Mouse (Mus musculus): Measurements from ENCODE around the gene Gm21988. TPM values are rescaled to one million over a fixed set of nuclear protein-coding genes. Genes with fewer than 3 reads are reported as not detected.

The Gm21988 gene
- total and polyA plus RNA-seq, 3 experiments = 0.98 to 2.6 (median 1.4) TPM

DNA sequence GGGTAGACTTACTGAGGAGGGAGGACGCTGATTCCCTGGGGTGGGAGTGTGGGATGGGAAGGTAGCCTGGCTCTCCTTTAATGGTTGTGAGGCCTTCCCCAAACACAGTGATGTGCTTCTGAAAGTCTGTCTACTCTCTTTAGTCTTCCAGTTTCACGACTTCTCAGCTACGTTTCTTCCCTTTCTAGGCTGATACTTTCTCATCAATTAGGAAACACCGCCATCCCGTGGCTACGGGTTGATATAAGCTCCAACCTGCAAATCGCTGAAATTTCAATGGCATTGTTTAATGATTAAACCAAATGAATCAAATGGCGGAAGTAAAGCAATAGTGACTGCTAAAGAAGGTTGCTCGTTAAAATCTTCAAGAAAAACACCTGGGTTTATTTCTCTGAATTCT lies 26.7 kb downstream of the Gm21988 start:
- in situ Hi-C loops (cut with MboI; ENCODE audit: low pct_ligation_motif_present, low pct_unique_long_range_greater_than_20kb, low sequenced_read_pairs) (no loop called here), dilution Hi-C loops (cut with MboI; ENCODE audit: extremely low pct_ligation_motif_present, extremely low pct_unique_long_range_greater_than_20kb, low sequenced_read_pairs) (no loop called here)
- Histone ChIP-seq H3K4me2 (ENCODE audit: insufficient read depth, low read depth, poor library complexity, severe bottlenecking) (no peak overlapping the region), H3K9ac (ENCODE audit: insufficient read depth, low read depth) (no peak overlapping the region), H3K79me2 (replicated peaks; ENCODE audit: control insufficient read depth, extremely low read depth, insufficient read depth, poor library complexity, severe bottlenecking) (no peaks in the 10 kb centered on the region), H3K9me3 (replicated peaks; ENCODE audit: low read length) (no peaks in the 10 kb centered on the region), H3K27ac (ENCODE audit: insufficient read depth, low read depth) (no peak overlapping the region), H3K36me3 (replicated peaks in 1 of 2; ENCODE audit: control insufficient read depth in 1 of 2, insufficient read depth in 1 of 2, low read length in 1 of 2) (peaks cover 5 to 34% of the 10 kb centered on the region in 2 experiments), H3K4me1 (ENCODE audit: control insufficient read depth in 1 of 2, insufficient read depth in 2 of 2) (no peaks in the 10 kb centered on the region), H3K27me3 (replicated peaks) (no peaks in the 10 kb centered on the region), H3K4me3 (replicated peaks in 1 of 3; ENCODE audit: low read depth in 2 of 3, low read length in 2 of 3, poor library complexity in 1 of 3) (no peak overlapping the region)
- peak; percentile 18 for DNase-seq (ENCODE audit: extremely low read depth)
- peak; percentile 83 for TF ChIP-seq RAD21 (IDR thresholded peaks at IDR 0.05; ENCODE audit: low read depth, low read length)
- TF ChIP-seq CHD1 (IDR thresholded peaks at IDR 0.05; ENCODE audit: low read depth, low read length) = no peak
- TF ChIP-seq MAZ (IDR thresholded peaks at IDR 0.05; ENCODE audit: low read depth, low read length) = 0 out of 2 replicates have a peak, but pooled peaks have one; percentile 24
- TF ChIP-seq SMC3 (IDR thresholded peaks at IDR 0.05; ENCODE audit: low read depth, low read length) = peak; percentile 70
- peak in 1 of 2 experiments; percentile 81; a peak in 2 of 4 replicates for TF ChIP-seq CTCF (conservative IDR thresholded peaks at IDR 0.05 in 1 of 2, IDR thresholded peaks at IDR 0.05 in 1 of 2; ENCODE audit: low read depth in 2 of 2, low read length in 2 of 2)

DNA sequence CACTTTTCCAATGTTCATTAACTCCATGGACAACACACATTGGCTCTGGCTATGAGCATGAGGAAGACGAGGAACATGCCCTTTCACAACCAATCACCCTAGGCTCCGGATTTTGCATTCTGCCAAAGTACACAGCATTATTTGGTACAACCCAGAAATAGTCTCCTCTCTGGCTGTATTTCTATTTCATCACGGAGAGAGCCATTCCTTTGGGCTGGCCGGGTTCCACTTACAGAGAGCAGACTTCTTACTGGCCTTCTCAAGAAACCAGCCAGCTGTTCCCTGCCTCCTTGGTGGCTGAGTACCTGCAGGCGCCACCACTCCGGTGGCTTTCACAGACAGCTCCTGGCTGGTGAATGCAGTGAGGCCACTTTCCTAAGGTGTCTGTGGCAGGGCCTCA lies 27.2 kb downstream of the Gm21988 start, which contains the start of gene Slc16a11:
Gene Slc16a11, plus strand, starts transcription at position 330 of the 400 bp plus-strand sequence.
- dilution Hi-C loops (cut with MboI; ENCODE audit: extremely low pct_ligation_motif_present, extremely low pct_unique_long_range_greater_than_20kb, low sequenced_read_pairs) (no loop called here), in situ Hi-C loops (cut with MboI; ENCODE audit: low pct_ligation_motif_present, low pct_unique_long_range_greater_than_20kb, low sequenced_read_pairs) (no loop called here)
- Histone ChIP-seq H3K9me3 (replicated peaks; ENCODE audit: low read length) (no peaks in the 10 kb centered on the region), H3K36me3 (replicated peaks in 1 of 2; ENCODE audit: control insufficient read depth in 1 of 2, insufficient read depth in 1 of 2, low read length in 1 of 2) (peaks cover 5 to 29% of the 10 kb centered on the region in 2 experiments), H3K4me1 (ENCODE audit: control insufficient read depth in 1 of 2, insufficient read depth in 2 of 2) (no peaks in the 10 kb centered on the region), H3K9ac (ENCODE audit: insufficient read depth, low read depth) (no peak within 1 kb of the TSS), H3K4me3 (replicated peaks in 1 of 3; ENCODE audit: low read depth in 2 of 3, low read length in 2 of 3, poor library complexity in 1 of 3) (no peak within 1 kb of the TSS), H3K27me3 (replicated peaks) (no peaks in the 10 kb centered on the region), H3K4me2 (ENCODE audit: insufficient read depth, low read depth, poor library complexity, severe bottlenecking) (no peak within 1 kb of the TSS), H3K79me2 (replicated peaks; ENCODE audit: control insufficient read depth, extremely low read depth, insufficient read depth, poor library complexity, severe bottlenecking) (no peaks in the 10 kb centered on the region), H3K27ac (ENCODE audit: insufficient read depth, low read depth) (no peak within 1 kb of the TSS)
- no peak for DNase-seq (ENCODE audit: extremely low read depth)
- TF ChIP-seq ZMIZ1 (IDR thresholded peaks at IDR 0.05; ENCODE audit: low read depth, low read length) (no peak), MYC (IDR thresholded peaks at IDR 0.05; ENCODE audit: low read depth, low read length) (no peak), SMC3 (IDR thresholded peaks at IDR 0.05; ENCODE audit: low read depth, low read length) (no peak), RCOR1 (conservative IDR thresholded peaks at IDR 0.05; ENCODE audit: low read depth, low read length) (no peak), USF2 (conservative IDR thresholded peaks at IDR 0.05; ENCODE audit: low read depth, low read length) (no peak), RAD21 (IDR thresholded peaks at IDR 0.05; ENCODE audit: low read depth, low read length) (no peak), ELF1 (IDR thresholded peaks at IDR 0.05; ENCODE audit: low read depth, low read length) (no peak), MAZ (IDR thresholded peaks at IDR 0.05; ENCODE audit: low read depth, low read length) (no peak), TCF12 (IDR thresholded peaks at IDR 0.05; ENCODE audit: low read depth, low read length) (no peak)

DNA sequence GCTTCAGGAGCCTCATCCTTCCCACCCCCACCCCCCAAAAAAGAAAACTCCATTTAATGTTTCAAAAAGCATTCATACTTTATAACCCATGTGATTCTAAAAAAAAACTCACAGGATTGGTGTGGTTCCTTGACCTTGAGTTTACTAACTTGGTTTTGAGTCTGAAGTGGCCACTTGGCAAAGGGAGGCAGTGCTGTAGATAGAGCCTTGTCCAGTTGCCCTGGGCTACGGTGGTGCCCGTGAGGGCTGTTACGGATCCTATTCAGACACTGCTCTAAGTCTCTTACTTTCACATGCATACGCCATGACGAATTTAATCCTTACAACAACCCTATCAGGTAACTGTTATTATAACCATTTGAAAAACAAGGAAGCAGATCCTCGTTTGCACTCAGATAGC lies 27.7 kb downstream of the Gm21988 start:
- Histone ChIP-seq H3K4me3 (replicated peaks in 1 of 3; ENCODE audit: low read depth in 2 of 3, low read length in 2 of 3, poor library complexity in 1 of 3) (no peak overlapping the region), H3K36me3 (replicated peaks in 1 of 2; ENCODE audit: control insufficient read depth in 1 of 2, insufficient read depth in 1 of 2, low read length in 1 of 2) (peaks cover 4 to 25% of the 10 kb centered on the region in 2 experiments), H3K27ac (ENCODE audit: insufficient read depth, low read depth) (no peak overlapping the region), H3K4me2 (ENCODE audit: insufficient read depth, low read depth, poor library complexity, severe bottlenecking) (no peak overlapping the region), H3K9ac (ENCODE audit: insufficient read depth, low read depth) (no peak overlapping the region), H3K79me2 (replicated peaks; ENCODE audit: control insufficient read depth, extremely low read depth, insufficient read depth, poor library complexity, severe bottlenecking) (no peaks in the 10 kb centered on the region), H3K4me1 (ENCODE audit: control insufficient read depth in 1 of 2, insufficient read depth in 2 of 2) (no peaks in the 10 kb centered on the region), H3K27me3 (replicated peaks) (no peaks in the 10 kb centered on the region), H3K9me3 (replicated peaks; ENCODE audit: low read length) (no peaks in the 10 kb centered on the region)
- in situ Hi-C loops (cut with MboI; ENCODE audit: low pct_ligation_motif_present, low pct_unique_long_range_greater_than_20kb, low sequenced_read_pairs) (no loop called here), dilution Hi-C loops (cut with MboI; ENCODE audit: extremely low pct_ligation_motif_present, extremely low pct_unique_long_range_greater_than_20kb, low sequenced_read_pairs) (no loop called here)
- no peak for TF ChIP-seq IRF4 (IDR thresholded peaks at IDR 0.05; ENCODE audit: low read depth, low read length)
- no peak for TF ChIP-seq JUN (IDR thresholded peaks at IDR 0.05; ENCODE audit: insufficient read depth, low read depth, low read length)
- TF ChIP-seq CTCF (conservative IDR thresholded peaks at IDR 0.05 in 1 of 2, IDR thresholded peaks at IDR 0.05 in 1 of 2; ENCODE audit: low read depth in 2 of 2, low read length in 2 of 2) = no peak
- no peak for TF ChIP-seq MXI1 (IDR thresholded peaks at IDR 0.05; ENCODE audit: low read depth, low read length)
- no peak for TF ChIP-seq USF1 (IDR thresholded peaks at IDR 0.05; ENCODE audit: low read depth, low read length)
- TF ChIP-seq MAFK (IDR thresholded peaks at IDR 0.05; ENCODE audit: insufficient replicate concordance, low read length) = no peak
- TF ChIP-seq RCOR1 (conservative IDR thresholded peaks at IDR 0.05; ENCODE audit: low read depth, low read length) = no peak
- no peak for TF ChIP-seq MAX (IDR thresholded peaks at IDR 0.05; ENCODE audit: low read length)
- no peak for TF ChIP-seq KAT2A (IDR thresholded peaks at IDR 0.05; ENCODE audit: insufficient replicate concordance, low read length)
- TF ChIP-seq UBTF (IDR thresholded peaks at IDR 0.05; ENCODE audit: low read depth, low read length) = no peak
- DNase-seq (ENCODE audit: extremely low read depth) = no peak
